Mouse (Mus musculus): ENCODE results near the gene Gm28539. TPM values are rescaled to one million over a fixed set of nuclear protein-coding genes. Genes with fewer than 3 reads are reported as not detected.

Gm28539 gene
- polyA plus RNA-seq, 1 experiment, result not detected

GRCm38 (mm10) chr16:18884044-18884443, 47.7 kb downstream of the Gm28539 start:
- H3K4me3 ChIP-seq (ENCODE audit: insufficient read depth, low read depth, low read length), result no peak overlapping the region
- no peak overlapping the region for H3K27ac ChIP-seq (replicated peaks; ENCODE audit: low read depth, low read length)
- peaks cover 4% of the 10 kb centered on the region; the same call in 1 of the 2 replicates for H3K4me1 ChIP-seq (ENCODE audit: control insufficient read depth, insufficient read depth, insufficient read length, low read length)

GRCm38 (mm10) chr16:18893840-18894372, 57.5 kb downstream of the Gm28539 start:
- Histone ChIP-seq H3K27ac (replicated peaks; ENCODE audit: low read depth, low read length) (no peak overlapping the region), H3K4me3 (ENCODE audit: insufficient read depth, low read depth, low read length) (no peak overlapping the region), H3K4me1 (ENCODE audit: control insufficient read depth, insufficient read depth, insufficient read length, low read length) (no peaks in the 10 kb centered on the region)

DNA sequence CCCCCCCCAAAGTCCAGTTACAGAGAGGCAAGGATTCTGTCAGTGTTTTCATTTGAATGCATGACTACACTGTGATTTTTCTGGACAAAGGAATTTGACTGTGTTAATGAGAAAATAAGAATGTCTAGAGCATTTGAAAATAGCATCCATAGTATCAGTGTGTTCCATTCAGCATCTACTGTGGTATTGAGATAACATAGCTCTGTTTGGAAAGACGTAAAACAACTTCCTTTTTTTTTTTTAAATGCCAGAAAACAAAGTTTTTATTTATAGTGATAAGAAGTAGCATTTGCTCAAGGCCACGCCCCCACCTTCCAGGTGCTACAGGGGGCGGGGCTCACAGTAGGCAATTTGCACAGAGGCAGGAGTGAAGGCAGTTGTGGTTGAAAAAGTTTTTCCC, 58.9 kb downstream of the Gm28539 start:
- no peaks in the 10 kb centered on the region for H3K4me1 ChIP-seq (ENCODE audit: control insufficient read depth, insufficient read depth, insufficient read length, low read length)
- no peak overlapping the region for H3K27ac ChIP-seq (replicated peaks; ENCODE audit: low read depth, low read length)

GRCm38 (mm10) chr16:18896429-18896828, 60.0 kb downstream of the Gm28539 start:
- H3K27ac ChIP-seq (replicated peaks; ENCODE audit: low read depth, low read length), result no peak overlapping the region
- no peak overlapping the region for H3K4me3 ChIP-seq (ENCODE audit: insufficient read depth, low read depth, low read length)
- no peaks in the 10 kb centered on the region for H3K4me1 ChIP-seq (ENCODE audit: control insufficient read depth, insufficient read depth, insufficient read length, low read length)

More for the DNA sequence above, 58.9 kb downstream of the Gm28539 start:
- no peak overlapping the region for H3K4me3 ChIP-seq (ENCODE audit: insufficient read depth, low read depth, low read length)

DNA sequence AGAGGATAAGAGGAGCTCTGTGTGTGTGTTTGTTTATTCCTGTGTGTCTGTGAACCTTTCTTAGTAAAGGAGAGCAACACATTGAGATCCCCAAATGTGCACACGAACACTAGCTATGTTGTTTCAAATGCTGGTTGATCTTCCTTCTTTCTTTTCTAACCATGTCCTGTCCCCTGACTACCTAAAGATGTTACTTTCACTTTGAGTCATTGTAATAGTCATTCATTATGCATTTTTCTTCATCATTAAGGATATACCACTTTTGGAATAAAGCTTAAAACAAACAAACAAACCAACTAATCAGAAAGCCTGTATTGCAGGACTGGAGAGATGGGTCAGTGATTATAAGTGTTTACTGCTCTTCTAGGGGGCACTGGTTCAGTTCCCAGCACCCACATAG, 69.3 kb downstream of the Gm28539 start:
- no peak overlapping the region for H3K27ac ChIP-seq (replicated peaks; ENCODE audit: low read depth, low read length)
- no peaks in the 10 kb centered on the region for H3K4me1 ChIP-seq (ENCODE audit: control insufficient read depth, insufficient read depth, insufficient read length, low read length)
- H3K4me3 ChIP-seq (ENCODE audit: insufficient read depth, low read depth, low read length), result no peak overlapping the region

DNA sequence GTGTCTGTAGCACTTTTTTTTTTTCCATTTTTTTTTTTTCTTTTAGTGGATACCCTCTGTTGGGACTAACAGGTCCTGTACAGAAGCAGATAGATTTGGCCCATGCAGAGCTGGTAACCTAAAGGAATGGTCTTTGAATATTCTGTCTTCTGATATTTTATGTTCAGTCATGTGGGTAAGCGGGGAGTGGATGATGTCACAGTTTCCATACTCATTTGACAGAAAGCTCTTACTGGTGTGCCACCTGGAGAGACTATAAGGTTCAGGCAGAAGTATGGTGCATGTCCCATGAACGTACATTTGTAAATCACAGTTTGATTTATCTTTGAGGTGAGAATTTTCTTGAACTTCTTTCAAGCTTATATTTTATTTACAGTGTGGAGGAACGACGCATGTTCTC, 79.7 kb downstream of the Gm28539 start:
- H3K4me3 ChIP-seq (ENCODE audit: insufficient read depth, low read depth, low read length), result no peak overlapping the region
- H3K4me1 ChIP-seq (ENCODE audit: control insufficient read depth, insufficient read depth, insufficient read length, low read length), result no peaks in the 10 kb centered on the region
- no peak overlapping the region for H3K27ac ChIP-seq (replicated peaks; ENCODE audit: low read depth, low read length)

DNA sequence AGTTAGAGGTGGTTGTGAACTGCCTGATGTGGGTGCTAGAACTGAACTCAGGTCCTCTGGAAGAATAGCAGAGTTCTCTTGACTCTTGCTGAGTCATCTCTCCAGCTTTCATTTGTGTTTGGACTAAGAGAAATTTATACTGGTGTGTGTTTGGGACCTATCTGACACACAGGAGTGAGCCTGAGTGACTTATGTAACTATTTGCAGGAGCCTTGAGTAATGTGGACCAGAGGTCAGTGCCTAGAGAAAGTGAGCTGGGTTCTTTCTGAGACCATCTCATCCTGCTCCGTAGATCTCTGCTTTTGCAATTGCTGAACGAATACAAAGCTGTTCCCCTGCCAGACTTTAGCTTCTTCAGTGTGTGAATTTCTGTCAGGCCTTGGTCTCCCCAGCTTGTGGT, 85.4 kb downstream of the Gm28539 start:
- Histone ChIP-seq H3K27ac (replicated peaks; ENCODE audit: low read depth, low read length) (peak overlapping the region; percentile 82), H3K4me3 (ENCODE audit: insufficient read depth, low read depth, low read length) (no peak overlapping the region), H3K4me1 (ENCODE audit: control insufficient read depth, insufficient read depth, insufficient read length, low read length) (0 out of 2 replicates have a peak, but pooled peaks cover 3% of the 10 kb centered on the region)

GRCm38 (mm10) chr16:18927963-18928362, 91.6 kb downstream of the Gm28539 start:
- Histone ChIP-seq H3K4me1 (ENCODE audit: control insufficient read depth, insufficient read depth, insufficient read length, low read length) (no peaks in the 10 kb centered on the region), H3K27ac (replicated peaks; ENCODE audit: low read depth, low read length) (no peak overlapping the region), H3K4me3 (ENCODE audit: insufficient read depth, low read depth, low read length) (no peak overlapping the region)

DNA sequence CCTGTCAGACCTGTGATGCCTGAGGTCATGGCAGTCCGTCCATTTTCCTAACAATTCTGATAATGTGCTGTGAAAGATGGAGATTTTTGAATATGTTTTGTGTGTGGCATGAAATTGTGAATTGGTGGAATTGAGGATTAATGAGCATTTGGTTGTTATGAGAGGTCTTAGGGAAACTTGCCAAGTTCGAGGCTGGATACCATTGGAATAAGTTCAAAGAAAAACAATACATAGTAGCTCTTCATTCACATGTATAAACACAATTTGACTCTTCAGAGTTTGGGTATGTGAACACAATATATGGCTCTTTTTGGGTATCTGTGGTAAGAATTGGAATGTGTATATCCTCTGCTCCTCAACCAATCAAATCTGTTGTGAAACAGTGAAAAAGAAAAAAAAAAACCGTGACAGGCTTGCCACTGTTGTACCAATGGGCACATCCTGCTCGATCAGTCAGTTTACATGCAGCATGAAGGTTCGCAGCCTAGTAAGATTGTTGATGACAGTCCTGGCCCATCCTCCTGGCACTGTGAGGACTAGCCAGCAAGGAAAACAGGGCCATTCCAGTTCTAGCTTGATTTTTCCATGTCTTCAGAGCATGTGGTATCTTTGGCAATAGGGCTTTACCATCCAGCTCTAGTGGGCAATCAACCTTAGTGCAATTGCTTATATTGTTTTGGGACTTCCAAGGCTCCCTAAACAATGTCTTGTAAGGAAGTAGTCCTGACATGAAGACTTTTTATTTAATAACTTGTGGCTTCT, 102.1 kb downstream of the Gm28539 start:
- H3K4me1 ChIP-seq (ENCODE audit: control insufficient read depth, insufficient read depth, insufficient read length, low read length), result no peaks in the 10 kb centered on the region
- no peak overlapping the region for H3K4me3 ChIP-seq (ENCODE audit: insufficient read depth, low read depth, low read length)

GRCm38 (mm10) chr16:18943906-18944305, 107.5 kb downstream of the Gm28539 start:
- Histone ChIP-seq H3K4me1 (ENCODE audit: control insufficient read depth, insufficient read depth, insufficient read length, low read length) (no peaks in the 10 kb centered on the region), H3K4me3 (ENCODE audit: insufficient read depth, low read depth, low read length) (no peak overlapping the region), H3K27ac (replicated peaks; ENCODE audit: low read depth, low read length) (no peak overlapping the region)

More for the DNA sequence above, 102.1 kb downstream of the Gm28539 start:
- H3K27ac ChIP-seq (replicated peaks; ENCODE audit: low read depth, low read length), result no peak overlapping the region

GRCm38 (mm10) chr16:18948941-18949340, 112.6 kb downstream of the Gm28539 start:
- H3K4me1 ChIP-seq (ENCODE audit: control insufficient read depth, insufficient read depth, insufficient read length, low read length), result no peaks in the 10 kb centered on the region
- H3K27ac ChIP-seq (replicated peaks; ENCODE audit: low read depth, low read length), result no peak overlapping the region
- H3K4me3 ChIP-seq (ENCODE audit: insufficient read depth, low read depth, low read length), result no peak overlapping the region

GRCm38 (mm10) chr16:18950351-18950750, 114.0 kb downstream of the Gm28539 start:
- Histone ChIP-seq H3K4me1 (ENCODE audit: control insufficient read depth, insufficient read depth, insufficient read length, low read length) (no peaks in the 10 kb centered on the region), H3K4me3 (ENCODE audit: insufficient read depth, low read depth, low read length) (no peak overlapping the region), H3K27ac (replicated peaks; ENCODE audit: low read depth, low read length) (no peak overlapping the region)

DNA sequence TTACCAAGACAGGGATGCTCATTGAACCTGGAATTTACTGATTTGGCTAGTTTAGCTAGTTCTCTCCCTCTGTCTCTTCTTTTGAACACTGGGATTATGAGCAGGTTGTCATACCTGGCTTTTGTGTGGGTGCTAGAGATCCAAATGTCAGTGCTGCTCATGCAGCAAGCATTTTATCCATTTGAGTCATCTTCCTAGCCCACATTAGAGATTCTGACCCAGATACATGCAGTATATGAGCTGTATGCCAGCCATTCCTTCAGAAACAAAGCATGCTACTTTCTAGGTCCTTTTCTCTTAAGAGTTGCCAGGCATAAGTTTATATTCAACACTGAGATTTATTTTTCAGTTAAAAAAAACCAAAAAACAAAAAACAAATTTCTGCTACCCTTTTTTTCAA, 116.4 kb downstream of the Gm28539 start:
- H3K4me1 ChIP-seq (ENCODE audit: control insufficient read depth, insufficient read depth, insufficient read length, low read length), result no peaks in the 10 kb centered on the region
- no peak overlapping the region for H3K4me3 ChIP-seq (ENCODE audit: insufficient read depth, low read depth, low read length)
- H3K27ac ChIP-seq (replicated peaks; ENCODE audit: low read depth, low read length), result no peak overlapping the region

DNA sequence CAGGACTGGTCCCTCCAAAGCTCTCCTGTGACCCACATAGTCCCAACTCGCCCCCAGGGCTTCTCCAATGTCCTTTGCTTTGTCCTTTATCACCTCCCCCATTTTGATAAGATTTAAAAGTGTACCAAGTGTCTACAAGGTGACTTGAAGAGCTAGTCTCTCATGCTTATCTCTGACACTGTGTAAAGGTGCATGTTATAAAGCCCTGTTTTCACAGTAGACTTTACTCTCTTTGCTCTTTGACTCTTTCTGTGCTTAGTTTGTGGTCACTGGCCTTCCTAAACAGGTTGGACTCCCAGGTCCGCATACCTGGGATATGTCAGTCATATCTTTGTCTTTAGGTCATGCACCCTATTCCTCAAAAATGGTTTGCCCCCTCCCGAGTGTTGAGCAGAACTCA, 118.7 kb downstream of the Gm28539 start:
- Histone ChIP-seq H3K4me3 (ENCODE audit: insufficient read depth, low read depth, low read length) (no peak overlapping the region), H3K4me1 (ENCODE audit: control insufficient read depth, insufficient read depth, insufficient read length, low read length) (no peaks in the 10 kb centered on the region), H3K27ac (replicated peaks; ENCODE audit: low read depth, low read length) (no peak overlapping the region)

DNA sequence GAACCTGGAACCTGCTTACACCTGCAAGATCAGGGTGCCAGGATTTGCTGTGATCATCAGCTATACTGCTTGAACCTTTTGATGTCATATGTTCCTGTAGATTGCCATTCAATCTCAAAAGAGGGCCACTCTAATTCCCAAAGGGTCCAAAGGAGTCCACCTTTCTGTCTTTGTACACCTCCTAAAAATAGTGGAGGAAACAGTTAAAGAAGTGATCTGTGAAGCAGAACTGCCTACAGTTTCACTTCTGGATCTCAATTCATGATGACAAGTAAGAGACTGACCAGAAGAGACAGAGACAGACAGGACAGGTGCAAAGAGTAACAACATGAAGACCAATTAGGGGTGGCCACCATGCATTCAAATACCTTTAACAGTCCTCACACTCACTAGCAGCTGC, 127.1 kb downstream of the Gm28539 start:
- Histone ChIP-seq H3K27ac (replicated peaks; ENCODE audit: low read depth, low read length) (no peak overlapping the region), H3K4me1 (ENCODE audit: control insufficient read depth, insufficient read depth, insufficient read length, low read length) (no peaks in the 10 kb centered on the region), H3K4me3 (ENCODE audit: insufficient read depth, low read depth, low read length) (no peak overlapping the region)
